Mouse (Mus musculus): ENCODE data around the gene Chchd4.

The Chchd4 gene

DNA sequence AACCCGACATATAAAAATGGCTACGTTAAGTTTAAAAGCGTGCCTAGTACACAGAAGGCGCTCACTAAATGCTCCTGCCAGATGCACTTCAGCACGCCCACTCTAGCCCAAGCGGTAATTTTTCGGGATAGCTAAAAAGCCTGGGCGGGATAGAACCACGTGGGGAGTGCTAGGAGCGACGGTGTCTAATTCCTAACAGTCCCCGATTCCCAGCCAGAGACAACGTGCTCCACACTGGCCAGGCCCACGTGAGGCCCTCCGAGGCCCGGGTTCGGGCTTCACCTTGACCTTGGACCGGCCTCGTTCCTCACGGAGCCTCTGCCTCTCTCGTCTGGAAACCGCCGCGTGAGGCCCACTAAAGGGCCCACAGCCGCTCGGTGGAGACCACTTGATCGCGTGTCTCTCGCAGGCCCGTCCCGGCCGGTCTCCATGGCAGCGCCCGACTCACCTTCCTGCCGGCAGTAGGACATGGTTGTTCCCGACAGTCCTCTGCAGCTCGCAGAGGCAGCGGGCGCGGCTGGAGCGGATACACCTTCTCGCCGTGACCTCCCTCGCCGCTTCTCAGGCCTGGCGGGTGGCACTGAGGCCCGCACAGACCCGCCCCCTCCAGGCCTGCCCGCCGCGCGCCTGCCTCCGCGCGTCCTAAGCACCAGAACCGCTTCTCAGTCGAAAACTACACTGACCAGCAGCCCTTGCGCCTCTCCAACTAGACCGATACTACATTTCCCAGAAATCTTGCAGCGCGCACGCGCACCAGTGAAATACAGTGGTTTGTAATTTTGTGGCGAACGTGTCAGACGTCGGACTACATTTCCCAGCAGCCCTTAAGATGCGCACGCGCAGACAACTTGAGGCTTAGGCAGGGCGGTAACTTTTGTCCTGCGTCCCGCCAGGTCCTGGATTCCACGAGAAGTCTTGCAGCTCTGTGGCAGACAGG lies at the start of gene Chchd4, which contains the start of gene Tmem43:
Gene Chchd4 (minus strand): TSS at position 679 of the 937 bp plus-strand sequence.
Gene Tmem43 (plus strand): TSS at position 836 of the 937 bp plus-strand sequence.
- DNase-seq (ENCODE audit: low read depth, low spot score): peak; percentile 98

DNA sequence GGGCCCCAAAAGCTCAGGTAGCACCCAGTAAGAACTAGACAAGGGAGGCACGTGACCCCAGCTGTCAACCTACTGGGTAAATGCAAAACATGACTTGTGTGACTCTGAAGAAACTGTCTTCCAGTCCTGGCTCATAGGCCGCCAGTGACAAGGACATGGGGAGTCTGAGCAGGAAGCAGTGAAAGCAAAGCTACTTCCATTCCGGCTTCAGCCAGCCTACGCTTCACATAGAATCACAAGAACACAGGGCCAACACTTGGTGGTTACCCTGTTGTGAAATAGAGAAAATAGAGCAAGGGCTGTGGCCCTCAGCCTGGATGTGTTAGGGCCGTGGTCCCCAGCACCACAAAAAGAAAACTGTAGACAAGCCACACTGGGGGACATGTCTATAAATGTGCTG lies 49.5 kb upstream of the Chchd4 start:
- no peak for DNase-seq (ENCODE audit: low read depth, low spot score)

- DNase-seq (ENCODE audit: low read depth, low spot score): no peak
Observed at GRCm38 (mm10) chr6:91518454-91519020, 45.2 kb upstream of the Chchd4 start.

GRCm38 (mm10) chr6:91515545-91516449 lies 42.5 kb upstream of the Chchd4 start, which contains the start of the genes Xpc and Lsm3:
TSS of gene Xpc (minus strand) at chr6:91515888.
TSS of gene Lsm3 (plus strand) at chr6:91515928.
- DNase-seq (ENCODE audit: low read depth, low spot score): peak; percentile 92

- DNase-seq (ENCODE audit: low read depth, low spot score): no peak
Observed at GRCm38 (mm10) chr6:91514737-91515362, 41.5 kb upstream of the Chchd4 start.

GRCm38 (mm10) chr6:91514135-91514534 lies 40.8 kb upstream of the Chchd4 start:
- DNase-seq (ENCODE audit: low read depth, low spot score): no peak

DNA sequence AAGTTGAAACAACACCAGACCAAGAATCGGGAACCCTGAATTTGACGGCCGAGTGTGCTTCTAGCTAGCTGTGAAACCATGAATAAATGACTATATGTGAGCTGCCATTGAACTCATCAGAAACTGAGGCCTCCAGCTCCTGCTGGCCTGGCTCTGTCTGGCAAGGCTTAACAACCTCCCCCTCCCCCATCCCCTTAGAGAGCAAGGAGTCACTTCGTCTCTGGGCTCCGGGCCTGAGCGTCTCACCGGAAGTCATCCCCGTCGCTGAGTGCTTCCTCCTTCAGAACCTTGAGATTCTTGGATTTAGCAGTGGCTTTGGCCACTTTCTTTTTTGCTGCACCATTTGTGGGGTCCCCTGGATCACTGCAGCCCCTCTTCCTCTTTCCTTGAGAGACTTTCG lies 36.9 kb upstream of the Chchd4 start:
- DNase-seq (ENCODE audit: low read depth, low spot score): no peak

- DNase-seq (ENCODE audit: low read depth, low spot score): no peak
Observed at GRCm38 (mm10) chr6:91509326-91509725, 36.0 kb upstream of the Chchd4 start.

GRCm38 (mm10) chr6:91508041-91508440 lies 34.7 kb upstream of the Chchd4 start:
- DNase-seq (ENCODE audit: low read depth, low spot score): no peak

DNA sequence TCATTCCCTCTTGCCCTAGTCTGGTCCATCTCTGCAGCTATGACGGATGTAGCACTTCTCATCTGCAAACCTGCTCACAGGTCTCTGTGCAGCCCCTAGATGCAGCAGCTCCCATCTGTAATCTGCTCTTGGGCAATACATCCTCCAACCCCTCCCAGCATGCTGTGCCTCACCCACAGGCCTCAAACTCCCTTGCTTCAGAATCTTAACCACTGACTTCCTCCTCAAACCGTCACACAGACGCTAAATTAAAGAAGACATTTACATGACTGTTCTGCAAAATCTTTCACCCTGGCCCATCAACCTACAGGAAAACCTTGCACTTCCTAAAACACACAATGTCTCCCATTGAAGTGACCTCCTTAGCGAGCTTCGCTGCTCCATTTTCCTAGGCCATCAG lies 32.7 kb upstream of the Chchd4 start:
- no peak for DNase-seq (ENCODE audit: low read depth, low spot score)

DNA sequence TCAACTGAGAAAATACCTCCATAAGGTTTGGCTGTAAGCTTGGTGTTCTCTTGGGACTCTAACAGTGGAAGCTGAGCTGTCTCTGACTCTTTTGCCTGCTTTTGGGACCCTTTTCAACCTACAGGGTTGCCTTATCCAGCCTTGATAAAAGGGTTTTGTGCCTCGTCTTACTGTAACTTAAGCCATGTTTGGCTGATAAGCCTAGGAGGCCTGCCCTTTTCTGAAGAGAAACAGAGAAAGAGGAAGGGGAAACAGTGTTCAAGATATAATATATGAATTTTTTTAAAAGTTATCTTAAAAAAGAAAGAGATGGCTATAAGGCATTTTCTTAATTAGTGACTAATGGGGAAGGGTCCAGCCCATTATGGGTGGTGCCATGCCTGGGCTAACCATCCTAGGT lies 30.0 kb upstream of the Chchd4 start:
- no peak for DNase-seq (ENCODE audit: low read depth, low spot score)

GRCm38 (mm10) chr6:91494526-91494925 lies 21.2 kb upstream of the Chchd4 start:
- DNase-seq (ENCODE audit: low read depth, low spot score): no peak

DNA sequence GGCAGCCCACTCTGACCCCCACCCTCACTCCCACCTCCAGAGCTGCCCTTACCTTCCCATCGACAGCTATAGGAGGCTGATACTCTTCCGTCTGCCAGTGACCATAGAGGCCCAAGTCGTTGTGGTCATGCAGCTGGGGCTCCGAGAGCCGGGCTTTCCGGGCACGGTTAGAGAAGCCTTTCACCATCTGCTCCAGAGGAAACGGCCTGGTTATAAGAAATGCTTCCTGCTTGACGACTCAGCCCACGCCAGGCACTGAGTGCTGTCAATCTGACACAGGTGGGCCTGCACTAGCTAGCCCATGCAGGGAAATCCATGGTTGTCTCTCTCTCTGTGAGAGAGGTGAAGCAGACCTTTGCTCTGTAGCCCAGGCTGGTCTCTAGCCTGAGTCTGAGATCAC lies 19.7 kb upstream of the Chchd4 start:
- no peak for DNase-seq (ENCODE audit: low read depth, low spot score)

DNA sequence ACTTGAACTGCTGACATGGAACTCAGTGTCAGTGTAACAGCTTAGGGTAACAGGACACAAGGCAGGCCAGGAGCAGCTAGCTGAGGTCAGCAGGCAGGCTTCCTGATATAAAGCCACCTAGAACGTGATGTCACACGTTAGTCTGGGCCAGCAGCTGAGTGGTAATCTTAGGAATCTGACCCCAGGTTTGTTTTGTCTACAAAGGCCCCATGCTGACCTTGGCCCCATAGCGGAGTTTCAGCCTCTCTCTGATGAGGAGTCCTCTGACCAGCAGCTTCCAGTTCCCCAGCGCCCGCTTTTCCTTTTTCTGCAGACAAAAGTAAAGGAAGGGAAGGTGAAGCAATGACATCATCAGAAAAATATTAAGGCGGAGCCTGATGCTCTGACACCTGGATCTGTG lies 17.7 kb upstream of the Chchd4 start:
- no peak for DNase-seq (ENCODE audit: low read depth, low spot score)

GRCm38 (mm10) chr6:91489872-91490271 lies 16.5 kb upstream of the Chchd4 start:
- no peak for DNase-seq (ENCODE audit: low read depth, low spot score)

- no peak for DNase-seq (ENCODE audit: low read depth, low spot score)
Observed at GRCm38 (mm10) chr6:91488496-91489212, 15.3 kb upstream of the Chchd4 start.

DNA sequence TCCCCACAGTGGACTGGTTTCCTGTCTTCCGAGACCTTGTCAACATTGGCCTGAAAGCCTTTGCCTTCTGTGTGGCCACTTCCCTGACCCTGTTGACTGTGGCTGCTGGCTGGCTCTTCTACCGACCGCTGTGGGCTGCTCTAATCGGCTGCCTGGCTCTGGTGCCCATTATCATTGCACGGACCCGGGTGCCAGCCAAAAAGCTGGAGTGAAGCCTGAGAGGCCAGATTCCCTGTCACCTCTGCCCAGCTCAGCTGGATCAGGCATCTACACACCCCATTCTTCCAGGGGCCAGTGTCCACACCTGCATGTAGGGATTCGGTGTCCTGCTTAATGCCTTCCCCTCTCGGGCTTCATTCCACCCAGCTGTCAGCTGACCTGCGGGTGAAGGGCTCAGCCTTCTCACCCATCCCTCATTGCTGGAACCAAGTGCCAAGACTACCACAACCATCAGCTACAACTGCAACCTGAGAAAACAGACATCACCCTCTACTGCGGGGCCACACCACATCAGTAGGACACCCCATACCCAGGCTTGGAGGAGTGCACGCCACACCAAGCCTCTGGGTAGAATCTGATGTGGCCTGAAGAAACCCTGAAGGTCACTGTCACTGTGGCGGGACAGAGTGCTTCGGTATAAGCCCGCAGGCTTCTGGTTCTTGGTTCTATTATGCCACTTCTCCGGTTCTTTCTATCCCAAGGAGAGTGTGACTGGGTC lies 13.5 kb upstream of the Chchd4 start:
- no peak for DNase-seq (ENCODE audit: low read depth, low spot score)

GRCm38 (mm10) chr6:91483371-91483770 lies 10.0 kb upstream of the Chchd4 start:
- DNase-seq (ENCODE audit: low read depth, low spot score): no peak

DNA sequence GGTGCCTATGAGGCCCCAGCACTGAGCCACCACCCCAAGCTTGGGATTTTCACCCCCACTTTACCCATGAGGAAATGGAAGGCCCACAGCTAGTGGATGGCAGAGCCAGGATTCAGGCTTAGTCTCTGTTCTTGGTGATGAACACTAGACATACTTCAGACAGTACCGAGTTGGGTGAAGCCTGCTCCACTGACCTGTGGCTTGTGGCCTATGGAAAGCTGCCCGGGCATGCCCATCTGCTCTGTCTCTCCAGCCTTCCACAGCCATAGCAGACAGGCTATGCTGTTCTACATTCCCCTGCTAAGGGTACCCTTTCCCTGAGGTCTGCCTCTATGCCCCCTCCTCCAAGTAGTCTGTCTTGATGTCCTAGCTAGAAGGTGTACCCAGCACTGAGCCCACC lies 3.2 kb upstream of the Chchd4 start:
- DNase-seq (ENCODE audit: low read depth, low spot score): no peak
